Mouse (Mus musculus) kidney, embryonic 15.5 days (tissue): ENCODE data around the gene Adcy6. TPM values are rescaled to one million over a fixed set of nuclear protein-coding genes. Genes with fewer than 3 reads are reported as not detected.

ENCODE experiments used
- ATAC-seq: fragments of 200-750 bp; cut with Nextera tagmentation; replicated peaks from 2 replicates; pipeline ENCODE4 v1.8.0; 2017; ENCODE audit warnings: moderate TSS enrichment; ENCODE audit not compliant: low FRiP score
- H3K27ac ChIP-seq: fragments of 300-500 bp; sonication (generic); 2 replicates; pipeline ENCODE4 v1.5.1; 2015; ENCODE audit warnings: mild to moderate bottlenecking, inconsistent platforms
- H3K27me3 ChIP-seq: fragments of 300-500 bp; sonication (generic); 2 replicates; pipeline ENCODE4 v1.6.1; 2015; ENCODE audit warnings: inconsistent platforms
- H3K36me3 ChIP-seq: fragments of 300-500 bp; sonication (generic); 2 replicates; pipeline ENCODE4 v1.6.1; 2015; ENCODE audit warnings: inconsistent platforms
- H3K4me1 ChIP-seq: fragments of 300-500 bp; sonication (generic); 2 replicates; pipeline ENCODE4 v1.6.1; 2015; ENCODE audit warnings: inconsistent platforms
- H3K4me2 ChIP-seq: fragments of 300-500 bp; sonication (generic); 2 replicates; pipeline ENCODE4 v1.6.1; 2015; ENCODE audit warnings: moderate library complexity, mild to moderate bottlenecking, inconsistent platforms
- H3K4me3 ChIP-seq: fragments of 300-500 bp; sonication (generic); replicated peaks from 2 replicates; pipeline ENCODE4 v1.5.1; 2015; ENCODE audit warnings: mild to moderate bottlenecking, inconsistent platforms
- H3K9ac ChIP-seq: fragments of 300-500 bp; sonication (generic); 2 replicates; pipeline ENCODE4 v1.6.1; 2015; ENCODE audit warnings: mild to moderate bottlenecking, inconsistent platforms
- H3K9me3 ChIP-seq: fragments of 300-500 bp; sonication (generic); replicated peaks from 2 replicates; pipeline ENCODE4 v1.6.1; 2016; ENCODE audit warnings: inconsistent platforms
- WGBS: fragments of 180-500 bp; shearing (Covaris S2); methylation state at CpG from one replicate; pipeline ENCODE4 v1.1.7; 2015; ENCODE audit warnings: mixed read lengths; 5-methylcytosine and 5-hydroxymethylcytosine counted together
- polyA plus RNA-seq: library from polyadenylated mRNA; unstranded; fragments of >200 nt; fragmentation: Nextera tagmentation; extraction: Ambion mirVana; gene quantifications from 2 replicates; pipeline ENCODE4 v1.2.1, GENCODE M21; 2015

Adcy6 gene
- polyA plus RNA-seq, 1 experiment from 2014 or later = 25.4 TPM

DNA sequence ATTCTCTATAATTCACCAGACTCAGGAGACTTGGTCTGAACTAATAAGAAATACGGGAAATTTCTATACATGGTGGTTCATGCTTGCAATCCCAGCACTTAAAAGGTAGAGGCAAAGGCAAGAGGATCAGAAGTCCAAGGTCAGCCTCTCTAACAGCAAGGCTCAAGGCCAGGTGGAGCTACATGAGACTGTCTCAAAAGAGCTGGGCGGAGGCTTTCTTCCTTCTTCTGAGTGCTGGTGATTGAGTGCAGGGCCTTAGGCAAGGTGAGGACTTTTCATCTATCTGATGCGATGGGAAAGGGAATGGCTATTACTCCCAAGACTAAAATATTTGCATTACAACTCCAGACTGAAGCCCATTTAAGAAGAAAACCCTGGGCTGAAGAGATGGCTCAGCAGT lies 64.7 kb downstream of the Adcy6 start:
- H3K36me3 ChIP-seq = peaks cover 95% of the 10 kb centered on the region
- WGBS = 93% methylated on average over 3 of the region's 3 CpGs
- no peak for ATAC-seq

DNA sequence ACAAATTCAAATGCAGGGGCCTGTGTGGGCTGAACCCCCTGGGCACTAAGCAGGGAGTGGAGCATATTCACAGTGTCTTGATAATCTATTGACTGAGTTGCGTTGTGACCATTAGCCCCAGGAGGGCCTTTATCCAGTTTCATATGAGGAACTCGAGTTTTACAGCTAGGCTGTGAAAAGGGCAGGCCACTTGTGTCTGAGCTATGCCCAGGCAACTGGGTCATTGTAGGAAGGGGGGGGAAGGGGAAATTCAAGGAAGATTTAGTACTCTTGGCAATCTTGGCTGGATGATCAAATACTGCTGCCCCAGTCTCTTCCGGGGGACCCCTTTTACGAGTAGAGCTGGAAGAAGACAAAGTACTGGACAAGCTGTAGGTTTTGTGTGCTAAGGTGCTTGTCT lies 66.5 kb downstream of the Adcy6 start:
- no peak overlapping the region for H3K9ac ChIP-seq
- H3K4me1 ChIP-seq = no peaks in the 10 kb centered on the region
- H3K27me3 ChIP-seq = no peaks in the 10 kb centered on the region
- no peak overlapping the region for H3K4me2 ChIP-seq
- H3K27ac ChIP-seq = no peak overlapping the region
- WGBS = 58% methylated on average over 4 of the region's 4 CpGs
- no peak overlapping the region for H3K4me3 ChIP-seq
- ATAC-seq = no peak
- H3K9me3 ChIP-seq = no peaks in the 10 kb centered on the region
- peaks cover 93% of the 10 kb centered on the region for H3K36me3 ChIP-seq

More for the DNA sequence above, 64.7 kb downstream of the Adcy6 start:
- Histone ChIP-seq H3K9ac (no peak overlapping the region), H3K27me3 (no peaks in the 10 kb centered on the region), H3K9me3 (no peaks in the 10 kb centered on the region), H3K4me2 (no peak overlapping the region), H3K27ac (no peak overlapping the region), H3K4me3 (no peak overlapping the region), H3K4me1 (no peaks in the 10 kb centered on the region)

DNA sequence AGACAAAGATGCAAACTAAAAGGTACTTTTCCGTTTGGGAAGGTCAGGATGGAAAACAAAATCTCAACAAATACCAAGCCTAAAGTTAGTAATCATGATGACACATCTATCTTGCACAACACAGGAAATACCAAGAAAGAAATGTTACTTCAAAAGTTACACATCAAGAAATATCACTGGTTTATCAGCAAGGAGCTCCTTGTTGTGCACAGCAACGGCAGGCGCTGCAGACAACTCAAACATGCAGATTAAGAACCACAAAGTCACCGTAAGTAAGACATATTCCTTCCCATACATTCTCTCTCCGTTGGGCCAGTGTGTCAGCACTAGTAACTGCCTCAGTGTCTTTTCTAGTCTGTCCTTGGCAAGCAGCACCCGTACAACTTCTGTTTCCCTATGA lies 68.8 kb downstream of the Adcy6 start:
- Histone ChIP-seq H3K27me3 (no peaks in the 10 kb centered on the region), H3K4me3 (no peak overlapping the region), H3K4me1 (no peaks in the 10 kb centered on the region), H3K9me3 (no peaks in the 10 kb centered on the region), H3K27ac (no peak overlapping the region), H3K4me2 (no peak overlapping the region), H3K9ac (no peak overlapping the region), H3K36me3 (peaks cover 78% of the 10 kb centered on the region)
- WGBS = 86% methylated on average over 6 of the region's 6 CpGs
- no peak for ATAC-seq

Other genes starting within 250 kb of the Adcy6 start
- gene Olfr283, start 229.1 kb downstream of the Adcy6 start, polyA plus RNA-seq = not detected in 2 replicates
- not detected in 2 replicates for gene Olfr282, start 178.9 kb downstream of the Adcy6 start, polyA plus RNA-seq
- gene Olfr281, start 157.5 kb downstream of the Adcy6 start, polyA plus RNA-seq = not detected in 2 replicates
- not detected in 2 replicates for gene OR5BS1P, start 140.2 kb downstream of the Adcy6 start, polyA plus RNA-seq
- 0.22 TPM in 1 of 2 replicates, not detected in the other for gene Lalba, start 127.4 kb downstream of the Adcy6 start, polyA plus RNA-seq
- gene Olfr279, start 117.7 kb downstream of the Adcy6 start, polyA plus RNA-seq = not detected in 2 replicates
- 115 and 121 TPM in 2 replicates for gene Kansl2, start 75.8 kb downstream of the Adcy6 start, polyA plus RNA-seq
- gene Ccnt1, start 39.2 kb downstream of the Adcy6 start, polyA plus RNA-seq = 61.0 and 66.4 TPM in 2 replicates
- 0.76 TPM in 1 of 2 replicates, not detected in the other for gene 4930415O20Rik, start 39.1 kb downstream of the Adcy6 start, polyA plus RNA-seq
- gene Cacnb3, start 20.8 kb upstream of the Adcy6 start, polyA plus RNA-seq = 29.8 and 36.6 TPM in 2 replicates
- 23.1 and 23.7 TPM in 2 replicates for gene Ddx23, start 52.8 kb upstream of the Adcy6 start, polyA plus RNA-seq
- gene Rnd1, start 67.4 kb upstream of the Adcy6 start, polyA plus RNA-seq = 0.62 and 0.99 TPM in 2 replicates
- gene Ccdc65, start 98.1 kb upstream of the Adcy6 start, polyA plus RNA-seq = 0.73 and 1.1 TPM in 2 replicates
- gene Fkbp11, start 118.1 kb upstream of the Adcy6 start, polyA plus RNA-seq = 40.3 and 40.5 TPM in 2 replicates
- 51.9 and 55.6 TPM in 2 replicates for gene Arf3, start 153.1 kb upstream of the Adcy6 start, polyA plus RNA-seq
- 0.12 and 0.31 TPM in 2 replicates for gene Wnt10b, start 168.1 kb upstream of the Adcy6 start, polyA plus RNA-seq
- 0.06 TPM in 1 of 2 replicates, not detected in the other for gene Wnt1, start 179.8 kb upstream of the Adcy6 start, polyA plus RNA-seq
- 2.9 and 3.2 TPM in 2 replicates for gene Ddn, start 199.4 kb upstream of the Adcy6 start, polyA plus RNA-seq
- gene Prkag1, start 221.4 kb upstream of the Adcy6 start, polyA plus RNA-seq = 98.5 and 100 TPM in 2 replicates